Mouse (Mus musculus) heart, embryonic 14.5 days (tissue): ENCODE results near the gene Proser2. TPM values are rescaled to one million over a fixed set of nuclear protein-coding genes. Genes with fewer than 3 reads are reported as not detected.

ENCODE experiments used
- ATAC-seq: fragments of 200-750 bp; cut with Nextera tagmentation; 2 replicates; pipeline ENCODE4 v1.8.0; 2017; ENCODE audit warnings: low read depth, moderate TSS enrichment; ENCODE audit not compliant: insufficient number of reproducible peaks, insufficient read depth, low FRiP score
- H3K27ac ChIP-seq, 2 experiments: fragments of 200-500 bp in 1 of 2; fragments of 300-500 bp in 1 of 2; sonication (generic) in 1 of 2; replicated peaks in 1 of 2; 2 replicates each; pipeline ENCODE4 v1.5.1; 2012 to 2014; ENCODE audit warnings: low read depth in 2 of 2, low read length in 2 of 2, control low read depth in 1 of 2, mild to moderate bottlenecking in 1 of 2, mixed read lengths in 1 of 2; ENCODE audit not compliant: control insufficient read depth in 1 of 2, insufficient read depth in 1 of 2
- H3K27me3 ChIP-seq: fragments of 300-500 bp; sonication (generic); 2 replicates; pipeline ENCODE4 v1.6.1; 2014; ENCODE audit warnings: mild to moderate bottlenecking, low read length, control low read depth; ENCODE audit not compliant: control insufficient read depth, insufficient read depth
- H3K36me3 ChIP-seq: fragments of 300-500 bp; sonication (generic); 2 replicates; pipeline ENCODE4 v1.6.1; 2014; ENCODE audit warnings: mild to moderate bottlenecking, control low read depth, low read length, mixed read lengths; ENCODE audit not compliant: control insufficient read depth, insufficient read depth
- H3K4me1 ChIP-seq, 2 experiments: fragments of 200-500 bp in 1 of 2; fragments of 300-500 bp in 1 of 2; sonication (generic) in 1 of 2; 2 replicates each; pipeline ENCODE4 v1.6.1; 2012 to 2014; ENCODE audit warnings: low read length in 2 of 2, control low read depth in 1 of 2, mixed read lengths in 1 of 2; ENCODE audit not compliant: control insufficient read depth in 2 of 2, insufficient read depth in 2 of 2
- H3K4me2 ChIP-seq: fragments of 300-500 bp; sonication (generic); 2 replicates; pipeline ENCODE4 v1.6.1; 2014; ENCODE audit warnings: mild to moderate bottlenecking, low read length
- H3K4me3 ChIP-seq, 2 experiments: fragments of 200-500 bp in 1 of 2; fragments of 300-500 bp in 1 of 2; sonication (generic) in 1 of 2; 2 replicates each; pipeline ENCODE4 v1.5.1; 2012 to 2014; ENCODE audit warnings: low read length in 2 of 2, mild to moderate bottlenecking in 2 of 2, control low read depth in 1 of 2, low read depth in 1 of 2, moderate library complexity in 1 of 2; ENCODE audit not compliant: control insufficient read depth in 1 of 2, insufficient read depth in 1 of 2
- H3K9ac ChIP-seq: fragments of 300-500 bp; sonication (generic); 2 replicates; pipeline ENCODE4 v1.6.1; 2014; ENCODE audit warnings: mild to moderate bottlenecking, low read length
- H3K9me3 ChIP-seq: fragments of 300-500 bp; sonication (generic); 2 replicates; pipeline ENCODE4 v1.6.1; 2016; ENCODE audit warnings: low read length, control low read depth; ENCODE audit not compliant: control insufficient read depth
- WGBS: fragments of 180-500 bp; shearing (Covaris S2); extraction: QIAGEN DNeasy Blood & Tissue Kit; methylation state at CpG from one replicate; pipeline ENCODE4 v1.1.7; 2014; 5-methylcytosine and 5-hydroxymethylcytosine counted together
- polyA plus RNA-seq: library from polyadenylated mRNA; unstranded; fragments of >200 nt; fragmentation: Nextera tagmentation; extraction: Ambion mirVana; gene quantifications from 2 replicates; pipeline ENCODE4 v1.2.1, GENCODE M21; 2014

The Proser2 gene
- polyA plus RNA-seq, 1 experiment from 2014 or later = 11.3 TPM

DNA sequence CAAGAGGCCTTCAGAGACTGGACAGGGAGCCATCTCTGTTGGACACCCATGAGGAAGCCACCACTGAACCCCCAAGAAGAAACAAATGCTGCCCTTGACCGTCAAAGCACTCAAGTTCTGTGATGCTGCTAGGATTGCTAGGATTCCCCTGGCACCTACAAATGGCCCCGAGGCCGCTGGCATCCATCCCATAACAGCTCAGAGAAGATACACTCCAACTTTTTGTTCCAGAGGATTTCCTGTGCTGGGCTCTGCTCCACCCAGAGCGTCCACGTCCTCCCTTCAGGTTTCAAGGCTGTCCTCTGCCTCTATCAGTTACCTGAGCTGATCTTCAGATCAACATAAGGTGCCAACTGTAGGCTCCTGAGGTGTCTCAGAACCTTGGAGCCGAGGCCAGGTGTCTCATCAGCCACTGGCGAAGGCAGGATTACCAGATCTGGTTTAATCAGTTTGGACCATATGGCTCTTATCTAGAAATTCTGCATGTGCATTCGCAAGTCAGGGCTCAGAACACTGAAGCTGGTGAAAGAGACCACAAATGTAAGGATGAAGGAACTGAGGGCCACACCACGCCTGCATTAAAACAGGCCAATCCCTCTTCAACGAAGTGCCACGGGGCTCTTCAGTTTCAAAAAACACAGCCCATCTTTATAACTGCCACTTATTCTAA, 1.7 kb downstream of the Proser2 start:
- H3K4me3 ChIP-seq = peak overlapping the region in 1 of 2 experiments; percentile 74; a peak in 1 of 4 replicates
- no peak overlapping the region for H3K9ac ChIP-seq
- WGBS = 66% methylated on average over 11 of the region's 11 CpGs
- no peak overlapping the region for H3K27ac ChIP-seq
- H3K27me3 ChIP-seq = peaks cover 3% of the 10 kb centered on the region; the same call in 1 of the 2 replicates
- ATAC-seq = no peak
- H3K9me3 ChIP-seq = no peaks in the 10 kb centered on the region
- no peaks in the 10 kb centered on the region for H3K36me3 ChIP-seq
- H3K4me2 ChIP-seq = peak overlapping the region; percentile 78
- H3K4me1 ChIP-seq = peaks cover 5 to 16% of the 10 kb centered on the region in 2 experiments

GRCm38 (mm10) chr2:6123046-6123445, 7.0 kb downstream of the Proser2 start:
- 70% methylated on average over 7 of the region's 7 CpGs for WGBS
- H3K27ac ChIP-seq = no peak overlapping the region
- no peak for ATAC-seq

GRCm38 (mm10) chr2:6121091-6121490, 8.9 kb downstream of the Proser2 start:
- Histone ChIP-seq H3K9me3 (no peaks in the 10 kb centered on the region), H3K4me1 (peaks cover 2 to 3% of the 10 kb centered on the region in 2 experiments; a peak in 2 of 4 replicates), H3K9ac (no peak overlapping the region), H3K27me3 (no peaks in the 10 kb centered on the region), H3K4me3 (no peak overlapping the region), H3K27ac (no peak overlapping the region), H3K4me2 (no peak overlapping the region), H3K36me3 (no peaks in the 10 kb centered on the region)
- WGBS = 79% methylated on average over 2 of the region's 2 CpGs
- no peak for ATAC-seq

More at GRCm38 (mm10) chr2:6123046-6123445, 7.0 kb downstream of the Proser2 start:
- H3K27me3 ChIP-seq = peaks cover 3% of the 10 kb centered on the region; the same call in 1 of the 2 replicates
- no peak overlapping the region for H3K4me2 ChIP-seq
- no peak overlapping the region for H3K9ac ChIP-seq
- H3K4me3 ChIP-seq = no peak overlapping the region
- H3K9me3 ChIP-seq = no peaks in the 10 kb centered on the region
- peaks cover 4 to 6% of the 10 kb centered on the region in 2 experiments for H3K4me1 ChIP-seq
- no peaks in the 10 kb centered on the region for H3K36me3 ChIP-seq

GRCm38 (mm10) chr2:6118246-6118645, 11.8 kb downstream of the Proser2 start:
- H3K36me3 ChIP-seq = no peaks in the 10 kb centered on the region
- no peak overlapping the region for H3K4me3 ChIP-seq
- no peak overlapping the region for H3K27ac ChIP-seq
- no peak overlapping the region for H3K4me2 ChIP-seq
- H3K27me3 ChIP-seq = no peaks in the 10 kb centered on the region
- H3K9ac ChIP-seq = no peak overlapping the region
- no peak for ATAC-seq
- H3K4me1 ChIP-seq = peaks cover 0 to 2% of the 10 kb centered on the region in 2 experiments; a peak in 1 of 4 replicates
- no peaks in the 10 kb centered on the region for H3K9me3 ChIP-seq
- 65% methylated on average over 10 of the region's 10 CpGs for WGBS

DNA sequence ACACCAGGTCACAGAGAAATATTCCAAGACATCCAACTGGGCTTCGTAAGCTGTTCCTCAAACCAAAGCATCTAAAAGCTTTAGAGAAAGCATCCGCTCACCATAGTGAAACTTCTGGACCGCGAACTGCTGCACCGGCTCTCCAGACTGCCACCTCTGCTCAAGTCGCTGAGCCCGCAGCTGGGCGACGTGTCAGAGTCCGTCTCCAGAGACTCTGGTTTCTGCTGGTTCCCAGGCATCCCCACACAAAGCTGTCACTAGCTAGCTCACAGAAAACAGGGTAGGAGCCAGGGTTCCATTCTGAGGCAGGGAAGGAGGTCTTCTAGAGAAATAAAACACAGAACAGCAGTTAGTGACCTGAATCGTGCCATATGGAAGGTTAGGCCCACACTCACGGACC, 16.2 kb downstream of the Proser2 start:
- Histone ChIP-seq H3K9ac (no peak overlapping the region), H3K4me1 (0 out of 4 replicates have a peak, but pooled peaks cover 0 to 4% of the 10 kb centered on the region in 2 experiments), H3K27ac (no peak overlapping the region), H3K27me3 (no peaks in the 10 kb centered on the region), H3K4me3 (no peak overlapping the region), H3K9me3 (no peaks in the 10 kb centered on the region), H3K36me3 (no peaks in the 10 kb centered on the region), H3K4me2 (no peak overlapping the region)
- ATAC-seq = no peak
- 88% methylated on average over 12 of the region's 12 CpGs for WGBS

DNA sequence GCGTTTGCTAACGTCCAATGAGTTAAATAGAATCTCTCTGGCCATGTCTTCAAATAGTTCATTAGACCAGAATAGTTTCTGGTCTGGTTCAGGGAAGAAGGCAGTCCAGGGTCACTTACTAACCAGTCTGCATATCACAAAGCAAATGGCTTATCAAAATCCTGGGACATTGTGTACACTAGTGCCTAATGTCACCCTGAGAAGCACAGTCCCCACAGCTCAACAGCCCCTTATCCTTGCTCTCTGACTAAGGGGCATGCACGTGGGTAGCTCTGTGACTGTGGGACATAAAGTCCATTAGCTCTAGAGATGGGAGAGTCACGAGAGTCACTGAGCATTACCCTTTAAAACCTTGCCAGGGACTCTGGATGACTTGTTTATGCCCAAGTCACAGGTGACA, 17.4 kb downstream of the Proser2 start:
- Histone ChIP-seq H3K4me3 (no peak overlapping the region), H3K27ac (no peak overlapping the region)
- ATAC-seq = no peak

GRCm38 (mm10) chr2:6105437-6105836, 24.6 kb downstream of the Proser2 start:
- peaks cover 3 to 6% of the 10 kb centered on the region in 2 experiments; a peak in 3 of 4 replicates for H3K4me1 ChIP-seq
- H3K27ac ChIP-seq = no peak overlapping the region
- H3K4me3 ChIP-seq = no peak overlapping the region
- H3K9ac ChIP-seq = no peak overlapping the region
- WGBS = 91% methylated on average over 2 of the region's 2 CpGs
- no peaks in the 10 kb centered on the region; the same call in 1 of the 2 replicates for H3K9me3 ChIP-seq
- H3K4me2 ChIP-seq = no peak overlapping the region
- H3K27me3 ChIP-seq = no peaks in the 10 kb centered on the region
- H3K36me3 ChIP-seq = 0 out of 2 replicates have a peak, but pooled peaks cover 3% of the 10 kb centered on the region
- ATAC-seq = no peak

More for the DNA sequence above, 17.4 kb downstream of the Proser2 start:
- Histone ChIP-seq H3K9ac (no peak overlapping the region), H3K9me3 (no peaks in the 10 kb centered on the region), H3K4me2 (no peak overlapping the region), H3K27me3 (no peaks in the 10 kb centered on the region), H3K4me1 (0 out of 4 replicates have a peak, but pooled peaks cover 0 to 4% of the 10 kb centered on the region in 2 experiments), H3K36me3 (no peaks in the 10 kb centered on the region)
- 59% methylated on average over 4 of the region's 4 CpGs for WGBS
